Mouse (Mus musculus) cerebellum, adult (tissue): ENCODE measurements around the gene Slc44a5.
"Not testable (repeated sequence)": the region's sequence is repeated elsewhere in the genome, so short reads cannot be mapped to it uniquely, and the experiment has no call there.

Experiments used
- ATAC-seq: cut with Nextera tagmentation; 2 replicates; pipeline ENCODE4 v1.9.2; 2017; ENCODE audit warnings: mild to moderate bottlenecking, moderate library complexity, mixed read lengths; ENCODE audit not compliant: insufficient number of reproducible peaks, low FRiP score, low TSS enrichment

The Slc44a5 gene

GRCm38 (mm10) chr3:154209201-154209754 lies 236.0 kb downstream of the Slc44a5 start:
- no peak for ATAC-seq

DNA sequence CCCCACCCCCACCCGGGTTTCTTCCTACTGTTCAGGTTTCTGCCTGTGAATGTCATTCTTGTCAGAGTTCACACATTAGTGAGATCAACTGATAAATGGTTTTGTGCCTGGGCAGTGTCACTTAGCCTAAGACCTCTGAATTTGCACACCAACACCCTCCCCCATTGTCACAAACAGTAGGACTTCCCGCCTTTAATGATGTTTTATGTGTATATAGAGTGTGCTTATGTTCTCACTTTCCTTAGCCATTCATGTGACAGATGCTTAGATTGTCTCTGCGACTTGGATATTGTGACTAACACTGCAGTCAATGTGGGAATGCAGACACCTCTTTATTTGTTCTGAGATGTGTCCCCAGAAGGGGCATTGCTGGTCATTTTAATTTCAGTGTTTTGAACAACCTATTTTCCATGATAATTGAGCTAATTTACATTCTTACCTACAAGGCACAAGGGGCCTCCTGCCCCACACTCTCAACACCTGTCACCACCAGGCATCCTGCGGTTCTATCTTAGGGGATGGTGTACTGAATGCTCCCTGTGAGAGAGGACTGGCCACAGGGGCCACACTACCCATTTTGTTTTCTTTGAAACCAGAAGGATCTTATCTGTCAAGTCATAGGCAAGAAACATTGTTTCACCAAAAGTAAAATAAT lies 236.7 kb downstream of the Slc44a5 start:
- ATAC-seq: no peak

GRCm38 (mm10) chr3:154210431-154211055 lies 237.3 kb downstream of the Slc44a5 start:
- ATAC-seq: no peak

DNA sequence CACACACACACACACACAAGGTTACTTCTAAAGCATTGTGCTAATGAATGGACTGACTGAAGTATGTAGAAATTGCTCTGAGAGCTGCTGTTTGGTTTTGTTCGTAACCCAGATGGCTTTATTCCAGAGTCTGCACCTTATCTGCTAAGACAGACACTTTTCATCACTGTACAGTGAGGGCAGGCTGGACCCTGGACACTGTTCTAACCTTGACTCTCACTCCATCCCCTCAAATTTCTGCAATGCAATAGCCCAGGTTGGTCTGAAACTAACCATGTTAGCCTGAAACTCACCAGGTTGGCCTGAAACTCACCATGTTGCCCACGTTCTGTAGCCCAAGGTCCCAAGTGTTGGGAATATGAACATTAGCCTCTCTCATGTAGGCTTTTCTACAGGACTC lies 239.3 kb downstream of the Slc44a5 start:
- no peak for ATAC-seq

DNA sequence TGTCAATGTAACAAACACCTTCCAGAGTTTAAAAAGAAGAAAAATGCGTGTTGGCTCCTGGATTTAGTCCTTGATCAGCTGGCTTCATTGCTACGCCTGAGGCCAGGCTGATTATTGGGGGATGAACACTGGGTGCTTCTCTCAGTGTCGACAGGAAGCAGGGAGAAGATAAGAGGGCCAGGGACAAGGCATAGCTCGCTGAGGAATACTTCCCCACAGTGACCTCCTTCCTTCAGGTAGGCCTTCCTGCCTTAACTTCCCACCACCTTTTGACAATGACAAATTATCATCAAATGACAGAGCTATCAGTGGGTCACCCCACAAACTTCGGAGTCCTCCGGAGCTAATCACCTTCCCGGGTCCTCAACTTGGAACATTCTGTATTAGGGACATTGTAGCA lies 242.1 kb downstream of the Slc44a5 start:
- no peak for ATAC-seq

DNA sequence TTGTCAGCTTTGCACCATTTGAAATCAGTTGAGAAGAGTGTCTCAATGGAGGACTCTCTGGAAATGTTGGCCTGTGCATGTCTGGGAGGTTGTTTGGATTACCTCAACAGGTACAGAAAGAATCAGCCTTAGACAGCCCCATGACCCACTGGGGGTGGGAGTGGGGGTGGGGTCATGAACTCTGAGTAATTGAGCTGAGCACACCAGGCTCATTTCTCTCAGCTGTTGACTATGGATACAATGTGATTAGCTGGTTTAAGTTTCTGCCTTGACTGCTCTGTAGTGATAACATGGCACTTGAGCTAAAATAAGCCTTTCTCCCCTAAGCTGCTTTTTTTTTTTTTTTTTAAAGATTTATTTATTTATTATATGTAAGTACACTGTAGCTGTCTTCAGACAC lies 242.5 kb downstream of the Slc44a5 start:
- no peak for ATAC-seq

DNA sequence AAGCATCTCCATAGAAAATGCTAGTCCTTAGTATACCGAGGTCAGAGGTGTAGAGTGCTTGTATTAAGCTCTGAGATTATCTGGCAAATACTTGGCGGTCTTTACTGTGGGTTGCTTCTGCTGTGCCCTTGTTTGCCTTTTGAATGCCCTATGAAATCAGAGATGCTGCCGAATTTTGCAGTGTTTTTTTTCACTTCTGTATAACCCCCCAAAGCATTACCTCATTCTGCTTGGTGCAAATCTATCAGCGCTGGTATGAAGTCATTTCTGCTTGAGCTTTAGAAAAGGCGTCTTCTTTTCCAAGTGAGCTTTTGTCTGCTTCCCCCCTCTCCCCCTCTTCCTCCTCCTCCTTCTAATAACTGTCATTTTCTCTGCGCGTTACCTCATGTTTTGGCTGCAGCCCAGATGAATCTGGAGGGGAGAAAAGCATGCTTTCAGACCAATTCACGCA lies 248.9 kb downstream of the Slc44a5 start:
- ATAC-seq: no peak

GRCm38 (mm10) chr3:154222688-154223087 lies 249.5 kb downstream of the Slc44a5 start:
- ATAC-seq: no peak

DNA sequence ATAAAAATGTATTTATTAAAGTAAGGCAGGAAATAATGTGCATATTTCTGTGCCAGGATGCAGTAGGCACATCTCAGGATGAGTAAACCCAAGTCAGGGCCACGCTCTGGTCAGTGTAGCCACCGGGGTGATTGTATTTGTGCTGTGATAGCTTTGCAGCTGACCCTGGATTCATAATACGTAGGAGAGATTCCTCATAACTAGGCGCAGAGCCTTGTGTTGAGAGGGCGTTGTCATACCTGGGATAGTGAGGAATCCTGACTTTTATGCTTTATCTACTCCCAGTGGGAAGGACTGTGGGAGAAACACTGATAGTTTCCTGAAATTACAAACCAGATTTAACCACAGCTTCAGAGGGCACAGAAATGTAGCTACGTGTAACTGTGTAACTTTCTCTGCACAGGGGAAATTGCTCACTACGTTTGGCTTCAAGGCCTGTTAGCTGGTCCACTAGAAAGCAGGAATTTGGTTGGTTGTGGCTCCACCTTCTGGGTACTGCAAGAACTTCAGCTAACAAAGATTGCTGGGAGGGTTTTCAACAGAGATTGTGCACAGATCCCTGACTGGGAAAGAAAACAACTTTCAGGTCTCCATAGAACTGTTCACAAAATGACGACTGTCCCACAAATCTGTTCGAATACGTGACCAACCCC lies 253.0 kb downstream of the Slc44a5 start:
- peak; percentile 71; the same call in 1 of the 2 replicates for ATAC-seq

DNA sequence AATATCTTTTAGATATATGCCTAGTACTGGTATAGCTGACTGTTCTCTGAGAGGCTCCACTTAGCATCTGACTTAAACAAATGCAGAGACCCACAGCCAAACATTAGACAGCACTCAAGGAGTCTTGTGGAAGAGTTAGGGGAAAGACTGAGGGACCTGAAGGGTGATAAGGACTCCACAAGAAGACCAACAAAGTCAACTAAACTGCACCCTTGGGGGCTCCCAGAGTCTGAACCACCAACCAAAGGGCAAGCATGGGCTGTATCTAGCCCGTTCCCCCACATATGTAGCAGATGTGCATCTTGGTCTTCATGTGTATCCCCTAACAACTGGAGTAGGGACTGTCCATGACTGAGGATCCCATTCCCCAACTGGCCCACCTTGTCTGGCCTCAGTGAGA lies 271.7 kb downstream of the Slc44a5 start:
- no peak for ATAC-seq

DNA sequence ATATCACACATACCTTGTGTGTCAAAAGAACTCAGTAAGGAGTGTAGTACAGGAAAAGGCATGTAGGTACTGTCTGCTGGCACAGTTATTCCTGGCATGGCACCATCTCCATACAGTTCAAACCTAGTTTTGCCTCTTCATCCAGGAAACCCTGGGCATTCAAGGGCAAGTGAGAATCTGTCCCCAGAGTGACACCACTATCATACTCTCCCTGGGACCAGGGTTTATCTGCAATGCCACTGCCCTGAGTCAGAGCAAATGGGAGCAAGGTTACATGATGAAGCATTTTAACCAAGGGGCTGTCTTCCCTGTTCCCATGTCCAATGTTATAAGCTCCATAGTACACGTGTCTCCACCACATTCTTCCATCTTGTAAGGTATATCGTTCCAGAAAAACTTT lies 278.2 kb downstream of the Slc44a5 start:
- no peak for ATAC-seq

DNA sequence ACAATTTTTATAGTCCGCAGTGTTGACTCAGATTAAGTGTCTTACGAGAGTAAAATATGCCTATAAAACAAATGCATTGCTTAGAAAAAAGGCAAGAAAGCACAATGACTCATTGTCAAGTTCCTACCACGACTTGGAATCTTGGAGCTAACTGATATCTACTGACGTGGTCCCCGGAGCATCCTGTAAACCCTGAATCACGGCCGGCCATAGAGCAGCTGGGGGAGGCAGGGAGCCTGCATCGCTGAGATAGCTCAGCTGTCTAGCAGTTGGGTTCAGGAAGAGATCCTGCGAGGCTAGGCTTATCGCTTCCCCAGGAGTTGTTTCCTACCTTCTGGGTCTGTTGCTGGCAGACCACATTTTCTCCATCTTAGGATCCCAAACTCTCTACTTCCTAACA lies 279.0 kb downstream of the Slc44a5 start:
- no peak for ATAC-seq

GRCm38 (mm10) chr3:154254187-154254586 lies 281.0 kb downstream of the Slc44a5 start:
- not testable (repeated sequence) for ATAC-seq

- no peak for ATAC-seq
Observed at GRCm38 (mm10) chr3:154257312-154257711, 284.1 kb downstream of the Slc44a5 start.

DNA sequence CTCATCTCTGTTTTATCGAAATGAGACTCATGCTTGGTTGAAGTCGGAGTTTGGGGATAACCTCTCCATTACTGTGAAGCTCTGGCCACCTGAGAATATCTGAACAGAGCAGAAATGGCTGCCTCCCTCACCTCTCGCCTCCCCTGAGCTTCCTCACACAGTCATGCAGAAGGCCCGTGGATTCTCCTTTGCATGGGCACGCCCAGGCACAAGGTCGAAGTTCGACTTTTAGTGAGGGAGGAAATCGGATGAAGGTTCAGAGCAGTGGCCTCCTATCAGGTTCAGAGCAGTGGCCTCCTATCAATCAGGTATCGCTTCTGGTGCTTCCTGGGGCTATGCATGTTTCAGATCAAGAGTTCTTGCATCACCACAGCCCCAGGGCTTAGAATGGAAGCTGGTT lies 295.1 kb downstream of the Slc44a5 start:
- ATAC-seq: no peak

DNA sequence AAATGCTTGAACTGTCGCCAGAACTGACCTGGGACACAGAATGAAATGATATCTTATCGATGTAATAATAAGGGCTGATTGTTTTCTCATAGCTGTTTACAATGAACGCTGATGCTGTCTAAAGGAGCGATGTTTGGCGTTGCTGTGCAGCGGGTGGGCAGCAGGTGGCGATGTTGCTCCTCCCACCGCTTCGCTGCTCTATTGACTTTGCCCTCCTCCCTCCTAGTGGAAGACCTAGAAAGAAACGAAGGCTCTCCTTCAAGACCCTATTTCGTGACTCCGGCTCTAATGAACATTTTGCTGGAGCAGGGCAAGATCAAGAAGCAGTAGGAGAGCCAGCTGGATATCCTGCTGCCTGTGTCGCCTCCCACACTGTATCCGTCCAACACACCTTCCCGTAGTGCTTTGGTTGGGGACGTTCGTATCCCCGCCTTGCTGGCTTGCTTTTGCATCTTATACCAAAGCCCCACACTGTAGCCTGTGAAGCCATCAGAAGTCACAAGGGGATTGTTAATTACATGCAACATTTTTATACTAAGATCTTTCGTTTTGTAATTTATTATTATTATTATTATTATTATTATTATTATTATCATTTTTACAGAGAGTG lies 296.6 kb downstream of the Slc44a5 start:
- ATAC-seq: peak; percentile 75

- ATAC-seq: no peak
Observed at GRCm38 (mm10) chr3:154274681-154275080, 301.4 kb downstream of the Slc44a5 start.

DNA sequence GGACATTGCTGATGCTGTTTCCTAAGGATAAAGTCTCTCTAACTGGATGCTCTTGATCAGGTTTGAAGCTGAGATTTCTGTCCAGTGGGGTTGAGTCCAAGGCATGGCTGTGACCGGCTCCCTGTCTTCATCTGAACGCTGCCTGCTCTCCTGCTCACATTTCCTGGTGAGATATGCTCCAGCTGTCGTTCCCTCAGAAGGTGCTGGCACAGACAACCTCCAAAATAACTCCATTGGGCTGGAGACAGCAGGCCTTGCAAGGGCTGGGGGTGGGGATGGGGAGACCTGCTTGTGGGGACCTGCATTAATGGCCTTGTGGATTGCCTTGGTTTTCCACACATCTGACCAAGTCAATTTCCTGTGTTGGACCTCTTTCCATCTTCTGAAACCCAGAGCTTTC lies 311.0 kb downstream of the Slc44a5 start:
- no peak for ATAC-seq

GRCm38 (mm10) chr3:154285351-154285750 lies 312.1 kb downstream of the Slc44a5 start:
- ATAC-seq: no peak

DNA sequence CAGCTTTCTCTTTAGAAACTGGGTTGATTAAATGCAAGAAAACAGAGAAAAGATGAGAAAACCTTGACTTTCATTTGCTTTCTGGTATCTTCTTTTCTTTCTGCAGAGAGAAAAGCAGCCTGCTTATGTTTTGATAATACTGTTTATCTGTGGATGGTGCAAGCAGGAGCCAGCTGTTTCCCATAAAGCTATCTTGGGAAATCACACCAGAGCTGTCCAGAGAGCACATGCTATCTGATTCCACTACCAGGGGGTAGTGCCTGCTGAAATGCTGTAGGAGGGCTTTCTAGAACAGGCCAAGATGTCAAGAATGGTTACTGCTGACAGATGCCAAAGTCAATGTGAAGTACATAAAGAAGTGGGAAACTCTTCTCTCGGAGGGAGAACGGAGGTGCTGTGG lies 314.0 kb downstream of the Slc44a5 start:
- no peak for ATAC-seq
